9 mouse cellular contexts compared by ENCODE assay signal in the genomic region with DNA sequence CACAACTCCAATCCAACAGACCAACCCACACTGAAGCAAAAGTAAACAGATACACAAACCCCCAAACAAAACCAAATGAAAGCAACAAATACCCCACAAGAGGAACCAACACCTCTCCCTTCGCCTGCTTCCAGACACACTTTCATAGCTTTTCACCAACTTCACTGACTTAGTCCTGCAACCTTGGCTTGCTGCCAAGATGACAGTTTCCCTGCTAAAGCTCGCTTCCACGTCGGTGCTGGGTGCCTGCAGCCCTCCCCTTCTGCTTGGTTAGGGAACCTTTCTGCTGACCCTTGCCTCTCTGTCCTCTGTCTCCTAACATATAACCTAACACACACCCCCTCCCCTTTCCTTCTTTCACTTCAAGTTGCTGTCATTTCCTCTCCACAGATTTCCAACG. TPM values are rescaled to one million over a fixed set of nuclear protein-coding genes. Genes with fewer than 3 reads are reported as not detected.
DNase-seq lines count a peak whose midpoint lies in the region; ATAC-seq and TF ChIP-seq lines count a peak whose summit lies in the region.
"Had no signal": no experiment of that assay in that cellular context is flagged by ENCODE, and none has a peak within 500 bp of the region (broad histone marks: within the 10 kb centered on the region; RNA-seq: fewer than 3 reads in every experiment).

No protein-coding gene starts in this region.

- peak overlapping the region; percentile 94 for H3K4me3 ChIP-seq in erythroblast, embryonic 14.5 days (replicated peaks)
- peak overlapping the region; percentile 64 for H3K4me3 ChIP-seq in C2C12 (ENCODE audit: insufficient read depth, poor library complexity, severe bottlenecking)
- peak overlapping the region; percentile 91 for H3K4me3 ChIP-seq in heart, embryonic 13.5 days

- 12% methylated on average over 5 of the region's 5 CpGs for WGBS in heart, embryonic 13.5 days

- peak; percentile 31 to 34 for DNase-seq in cerebellum, adult 18-20 months
- peak; percentile 41 for DNase-seq in kidney, postnatal 14 days
- peak; percentile 45 for DNase-seq in yolk sac, embryonic 10.5 days (ENCODE audit: low spot score)

- H3K79me2 ChIP-seq in C2C12 (ENCODE audit: control insufficient read depth, insufficient read depth) = peaks cover 46% of the 10 kb centered on the region

- H3K79me3 ChIP-seq in C2C12 (ENCODE audit: low read depth) = peaks cover 36% of the 10 kb centered on the region

- peaks cover 40% of the 10 kb centered on the region for H3K4me1 ChIP-seq in erythroblast, embryonic 14.5 days (ENCODE audit: control insufficient read depth)
- peaks cover 21% of the 10 kb centered on the region for H3K4me1 ChIP-seq in heart, embryonic 13.5 days

- H3K4me2 ChIP-seq in heart, embryonic 13.5 days = peak overlapping the region; percentile 77

- TF ChIP-seq CTCF in C2C12 (IDR thresholded peaks at IDR 0.05; ENCODE audit: control insufficient read depth, insufficient read depth, insufficient read length) = no peak

- no peak overlapping the region for H3K27ac ChIP-seq in heart, embryonic 13.5 days (replicated peaks)

- peak overlapping the region; percentile 24 for H3ac ChIP-seq in C2C12 (ENCODE audit: control insufficient read depth, insufficient read length, low read depth)

- ATAC-seq in erythroblast, adult 5-6 weeks (replicated peaks; ENCODE audit: low FRiP score, poor library complexity, severe bottlenecking) = no peak
- no peak for ATAC-seq in heart, embryonic 13.5 days (ENCODE audit: extremely low read depth, insufficient number of reproducible peaks, low FRiP score, low TSS enrichment)
- ATAC-seq in megakaryocyte-erythroid progenitor cell, adult 5-6 weeks (replicated peaks; ENCODE audit: low FRiP score, low TSS enrichment, poor library complexity, severe bottlenecking) = peak; percentile 20; the same call in 1 of the 2 replicates

- no peaks in the 10 kb centered on the region for H3K9me3 ChIP-seq in erythroblast, embryonic 14.5 days (ENCODE audit: control insufficient read depth, low read length)
- H3K9me3 ChIP-seq in heart, embryonic 13.5 days = no peaks in the 10 kb centered on the region

- H3K9ac ChIP-seq in heart, embryonic 13.5 days = peak overlapping the region; percentile 94

- no peaks in the 10 kb centered on the region for H3K27me3 ChIP-seq in erythroblast, embryonic 14.5 days (ENCODE audit: control insufficient read depth)
- H3K27me3 ChIP-seq in C2C12 (ENCODE audit: control insufficient read depth, insufficient read depth, insufficient read length) = no peaks in the 10 kb centered on the region
- H3K27me3 ChIP-seq in heart, embryonic 13.5 days (replicated peaks) = no peaks in the 10 kb centered on the region
- H3K27me3 ChIP-seq: Patski had no signal

- peaks cover 26% of the 10 kb centered on the region for H3K36me3 ChIP-seq in erythroblast, embryonic 14.5 days (ENCODE audit: control insufficient read depth)
- peaks cover 5% of the 10 kb centered on the region for H3K36me3 ChIP-seq in C2C12 (ENCODE audit: control insufficient read depth, insufficient read depth)
- peaks cover 6% of the 10 kb centered on the region; the same call in 1 of the 2 replicates for H3K36me3 ChIP-seq in heart, embryonic 13.5 days

TF ChIP-seq in C2C12, 6 proteins besides CTCF, POLR2A, EP300 and RAD21:
- TF ChIP-seq USF1 (IDR thresholded peaks at IDR 0.05; ENCODE audit: low read depth) = no peak
- TF ChIP-seq FOSL1 (IDR thresholded peaks at IDR 0.05; ENCODE audit: insufficient read depth, low read length, poor library complexity, severe bottlenecking) = no peak
TF ChIP-seq in C2C12: peak in this region for 0.

RNA-seq across cellular contexts. Expression of a gene that starts 1.4 kb away (rescaled TPM):
- 0.80 and 1.1 TPM in 2 replicates for polyA plus RNA-seq in erythroblast, embryonic 14.5 days (2012)
- total RNA-seq in erythroblast, adult 5-6 weeks (2015; ENCODE audit: low replicate concordance) = 11.9 and 15.0 TPM in 2 replicates
- 17.4 and 20.9 TPM in 2 replicates for total RNA-seq in erythroblast, adult 5-6 weeks (2017; ENCODE audit: low replicate concordance)
- polyA plus RNA-seq in C2C12 (2012; fragmentation: generic; extraction: Trizol) = 2.9 TPM
- 13.7 and 14.4 TPM in 2 replicates for polyA plus RNA-seq in heart, embryonic 13.5 days (2015; fragmentation: Nextera tagmentation; extraction: Ambion mirVana)
- total RNA-seq in megakaryocyte-erythroid progenitor cell, adult 5-6 weeks (2014; fragmentation: Nextera tagmentation) = 31.9 and 35.3 TPM in 2 replicates
- total RNA-seq in megakaryocyte-erythroid progenitor cell, adult 5-6 weeks (2017) = 51.8 and 56.4 TPM in 2 replicates
